Mouse (Mus musculus) olfactory bulb, adult 2 months (tissue): ENCODE data around the gene Prr5l.
A peak's percentile ranks its signal among the peaks of the same experiment; 100 is the strongest.

Experiments used
- CTCF ChIP-seq: fragments of 200-500 bp; IDR thresholded peaks from 2 replicates; pipeline ENCODE4 v1.5.1; 2012; ENCODE audit warnings: low read depth, mild to moderate bottlenecking, low read length, moderate library complexity; ENCODE audit not compliant: insufficient read depth
- POLR2A ChIP-seq: fragments of 200-500 bp; IDR thresholded peaks from 2 replicates; pipeline ENCODE4 v1.6.1; 2012; ENCODE audit warnings: mild to moderate bottlenecking, low read depth, low read length, moderate library complexity; ENCODE audit not compliant: insufficient read depth

DNA sequence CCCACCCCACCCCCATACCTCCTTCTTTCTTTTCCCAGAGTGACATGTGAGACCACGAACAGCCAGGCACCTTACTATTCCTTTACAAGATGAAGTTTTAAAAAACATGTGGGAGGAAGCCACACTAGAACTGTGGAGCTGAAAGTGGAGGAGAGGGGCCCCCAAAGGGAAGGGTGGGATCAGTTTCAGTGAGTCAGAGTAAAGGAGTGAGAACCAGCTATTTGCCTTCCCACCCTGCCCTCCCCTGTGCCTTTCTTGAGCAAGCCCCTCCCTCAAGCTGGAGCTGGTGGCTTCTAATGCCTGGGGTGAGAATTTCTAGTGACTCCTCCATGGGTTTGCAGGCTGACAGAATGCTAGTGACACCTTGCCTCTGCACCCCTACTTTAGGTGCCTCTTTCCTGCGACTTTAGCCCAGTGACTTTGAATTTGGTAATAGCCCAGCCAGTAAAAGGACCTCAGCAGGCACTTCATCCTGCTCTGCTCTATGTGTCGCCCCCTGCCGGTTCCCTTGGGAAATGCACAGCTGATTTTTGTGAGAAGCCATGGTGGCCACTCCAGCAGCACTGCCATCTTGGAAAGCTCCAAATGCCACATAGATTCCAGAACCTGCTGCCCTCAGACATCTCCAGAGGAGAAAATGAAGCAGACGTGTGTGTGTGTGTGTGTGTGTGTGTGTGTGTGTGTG lies 67.4 kb downstream of the Prr5l start:
- TF ChIP-seq CTCF: peak; percentile 41; the same call in 1 of the 2 replicates
- TF ChIP-seq POLR2A: no peak
